Mouse (Mus musculus): ENCODE results near the gene Apoa1. TPM values are rescaled to one million over a fixed set of nuclear protein-coding genes. Genes with fewer than 3 reads are reported as not detected.

Gene Apoa1
- polyA plus RNA-seq, 1 experiment from 2014 or later, result 597 TPM

- Histone ChIP-seq H3K4me3 (replicated peaks) (no peak within 1 kb of the TSS), H3K27ac (no peak within 1 kb of the TSS), H3K9me3 (no peaks in the 10 kb centered on the region), H3K9ac (no peak within 1 kb of the TSS), H3K4me1 (peaks cover 9% of the 10 kb centered on the region; the same call in 1 of the 2 replicates), H3K27me3 (replicated peaks) (no peaks in the 10 kb centered on the region), H3K4me2 (no peak within 1 kb of the TSS), H3K36me3 (no peaks in the 10 kb centered on the region)
- 56% methylated on average over 7 of the region's 7 CpGs for WGBS
- no peak for ATAC-seq (ENCODE audit: insufficient read depth, low FRiP score, low read depth)
These were observed 12.3 kb downstream of the Apoa1 start, which contains the start of gene Apoa4 for GRCm38 (mm10) chr9:46240526-46241153. Gene Apoa4, plus strand, starts transcription at chr9:46240696.

DNA sequence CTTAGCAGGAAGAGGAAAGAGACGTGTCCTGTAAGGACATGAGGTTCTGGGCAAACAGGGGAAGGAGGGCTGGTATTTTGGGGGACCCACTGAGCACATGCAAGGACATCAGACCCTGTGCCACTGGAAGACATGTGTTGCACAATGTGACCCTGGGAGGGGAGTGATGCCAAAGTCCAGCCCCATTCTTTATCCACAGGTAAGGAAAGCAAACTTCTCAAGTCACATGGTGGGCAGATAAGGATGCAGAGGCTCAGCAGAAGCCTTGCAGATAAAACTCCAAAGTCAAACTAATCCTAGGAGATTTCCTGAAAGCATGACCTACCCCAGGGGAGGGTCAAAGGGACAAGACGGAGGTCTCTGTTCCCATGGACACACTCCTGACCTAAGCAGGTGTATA is 13.4 kb downstream of the Apoa1 start:
- peak; percentile 65 for ATAC-seq (ENCODE audit: insufficient read depth, low FRiP score, low read depth)
- 64% methylated on average over 2 of the region's 2 CpGs for WGBS
- Histone ChIP-seq H3K9ac (no peak overlapping the region), H3K27ac (no peak overlapping the region), H3K4me2 (no peak overlapping the region), H3K36me3 (no peaks in the 10 kb centered on the region), H3K27me3 (replicated peaks) (no peaks in the 10 kb centered on the region), H3K4me1 (peaks cover 9% of the 10 kb centered on the region; the same call in 1 of the 2 replicates), H3K4me3 (replicated peaks) (no peak overlapping the region), H3K9me3 (no peaks in the 10 kb centered on the region)

GRCm38 (mm10) chr9:46243122-46243521 is 14.7 kb downstream of the Apoa1 start:
- WGBS, result 70% methylated on average over 4 of the region's 4 CpGs

GRCm38 (mm10) chr9:46243584-46243983 is 15.2 kb downstream of the Apoa1 start:
- Histone ChIP-seq H3K4me1 (peaks cover 9% of the 10 kb centered on the region; the same call in 1 of the 2 replicates), H3K4me3 (replicated peaks) (no peak overlapping the region), H3K9ac (no peak overlapping the region), H3K36me3 (no peaks in the 10 kb centered on the region), H3K9me3 (no peaks in the 10 kb centered on the region), H3K27ac (no peak overlapping the region), H3K27me3 (replicated peaks) (no peaks in the 10 kb centered on the region), H3K4me2 (no peak overlapping the region)
- ATAC-seq (ENCODE audit: insufficient read depth, low FRiP score, low read depth), result no peak
- WGBS, result 54% methylated on average over 8 of the region's 8 CpGs

More at GRCm38 (mm10) chr9:46243122-46243521, 14.7 kb downstream of the Apoa1 start:
- Histone ChIP-seq H3K4me1 (peaks cover 9% of the 10 kb centered on the region; the same call in 1 of the 2 replicates), H3K4me3 (replicated peaks) (no peak overlapping the region), H3K4me2 (no peak overlapping the region), H3K9me3 (no peaks in the 10 kb centered on the region), H3K27me3 (replicated peaks) (no peaks in the 10 kb centered on the region), H3K36me3 (no peaks in the 10 kb centered on the region), H3K27ac (no peak overlapping the region), H3K9ac (no peak overlapping the region)
- no peak for ATAC-seq (ENCODE audit: insufficient read depth, low FRiP score, low read depth)

DNA sequence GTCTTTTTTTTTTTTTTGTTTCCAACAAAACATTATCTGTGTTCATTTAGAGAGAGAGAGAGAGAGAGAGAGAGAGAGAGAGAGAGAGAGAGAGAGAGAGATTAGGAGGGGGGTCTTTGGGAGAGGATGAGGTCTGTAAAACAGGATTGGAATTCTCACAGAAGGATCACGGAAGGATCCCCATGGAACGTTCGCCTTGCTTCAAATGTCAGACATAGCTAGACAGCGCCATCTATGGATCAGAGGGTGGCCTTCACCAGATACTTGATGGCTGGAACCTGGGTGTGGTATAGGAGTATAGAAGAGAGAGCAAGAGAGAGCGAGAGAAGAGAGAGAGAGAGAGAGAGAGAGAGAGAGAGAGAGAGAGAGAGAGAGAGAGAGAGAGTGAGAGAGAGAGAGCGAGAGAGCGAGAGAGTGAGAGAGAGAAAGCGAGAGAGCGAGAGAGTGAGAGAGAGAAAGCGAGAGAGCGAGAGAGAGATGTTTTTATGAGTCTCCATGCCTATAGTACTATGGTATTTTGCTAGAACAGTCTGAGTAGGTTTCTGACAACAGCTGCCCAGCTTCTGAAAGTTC is 18.5 kb downstream of the Apoa1 start:
- H3K4me1 ChIP-seq, result peaks cover 9% of the 10 kb centered on the region; the same call in 1 of the 2 replicates
- H3K4me2 ChIP-seq, result no peak overlapping the region
- 21% methylated on average over 11 of the region's 11 CpGs for WGBS
- no peaks in the 10 kb centered on the region for H3K9me3 ChIP-seq
- no peak overlapping the region for H3K4me3 ChIP-seq (replicated peaks)
- H3K36me3 ChIP-seq, result no peaks in the 10 kb centered on the region
- no peak overlapping the region for H3K9ac ChIP-seq
- no peak overlapping the region for H3K27ac ChIP-seq
- ATAC-seq (ENCODE audit: insufficient read depth, low FRiP score, low read depth), result peak; percentile 62; the same call in 1 of the 2 replicates
- H3K27me3 ChIP-seq (replicated peaks), result no peaks in the 10 kb centered on the region

DNA sequence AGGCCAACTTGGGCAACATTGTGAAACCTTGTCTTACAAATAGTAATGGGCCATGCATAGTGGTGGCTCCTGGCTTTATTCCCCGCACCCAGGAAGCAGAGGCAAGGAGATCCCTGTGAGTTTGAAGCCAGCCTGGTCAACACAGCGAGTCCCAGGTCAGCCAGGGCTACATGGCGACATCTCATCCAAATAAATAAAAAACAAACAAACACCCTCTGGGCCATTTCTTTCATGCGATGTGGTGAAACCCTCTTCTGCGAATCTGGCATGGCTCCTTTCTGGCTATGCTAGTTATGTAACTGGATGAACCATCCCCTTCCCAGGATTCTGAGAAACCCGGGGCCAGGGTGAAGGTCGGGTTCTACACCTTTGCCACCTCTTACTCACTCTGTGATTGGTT is 27.8 kb downstream of the Apoa1 start:
- no peaks in the 10 kb centered on the region for H3K27me3 ChIP-seq (replicated peaks)
- H3K9ac ChIP-seq, result no peak overlapping the region
- 88% methylated on average over 7 of the region's 7 CpGs for WGBS
- H3K27ac ChIP-seq, result no peak overlapping the region
- no peak overlapping the region for H3K4me3 ChIP-seq (replicated peaks)
- ATAC-seq (ENCODE audit: insufficient read depth, low FRiP score, low read depth), result no peak
- H3K9me3 ChIP-seq, result no peaks in the 10 kb centered on the region
- no peaks in the 10 kb centered on the region for H3K4me1 ChIP-seq
- H3K36me3 ChIP-seq, result no peaks in the 10 kb centered on the region
- H3K4me2 ChIP-seq, result no peak overlapping the region

GRCm38 (mm10) chr9:46256658-46257385 is 28.4 kb downstream of the Apoa1 start:
- WGBS, result 78% methylated on average over 10 of the region's 10 CpGs
- Histone ChIP-seq H3K4me3 (replicated peaks) (no peak overlapping the region), H3K36me3 (no peaks in the 10 kb centered on the region), H3K9me3 (no peaks in the 10 kb centered on the region), H3K4me1 (no peaks in the 10 kb centered on the region), H3K27me3 (replicated peaks) (no peaks in the 10 kb centered on the region), H3K4me2 (no peak overlapping the region), H3K9ac (no peak overlapping the region), H3K27ac (no peak overlapping the region)
- no peak for ATAC-seq (ENCODE audit: insufficient read depth, low FRiP score, low read depth)

DNA sequence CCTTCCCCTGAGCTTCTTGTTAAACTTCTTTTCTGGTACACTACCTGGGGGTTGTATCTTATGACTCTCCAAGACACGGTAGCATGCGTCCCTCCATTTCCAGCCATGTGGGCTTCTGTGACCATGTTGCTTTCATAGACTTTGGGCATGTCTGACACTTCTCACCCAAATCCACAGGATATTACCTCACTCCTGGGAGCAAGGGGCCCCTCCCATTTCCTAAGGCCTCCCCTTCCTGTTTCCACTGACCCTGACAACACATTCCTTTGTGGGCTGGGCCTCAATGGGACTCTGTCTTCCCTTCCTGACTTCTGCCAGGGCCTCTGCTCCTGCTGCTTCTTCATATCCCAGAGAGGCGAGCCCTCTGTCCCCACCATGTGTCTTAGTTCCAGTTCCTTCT is 29.2 kb downstream of the Apoa1 start:
- H3K36me3 ChIP-seq, result no peaks in the 10 kb centered on the region
- no peaks in the 10 kb centered on the region for H3K9me3 ChIP-seq
- H3K9ac ChIP-seq, result no peak overlapping the region
- H3K4me1 ChIP-seq, result no peaks in the 10 kb centered on the region
- no peak for ATAC-seq (ENCODE audit: insufficient read depth, low FRiP score, low read depth)
- H3K4me2 ChIP-seq, result no peak overlapping the region
- WGBS, result 84% methylated on average over 3 of the region's 3 CpGs
- H3K27me3 ChIP-seq (replicated peaks), result no peaks in the 10 kb centered on the region
- H3K27ac ChIP-seq, result no peak overlapping the region
- H3K4me3 ChIP-seq (replicated peaks), result no peak overlapping the region

DNA sequence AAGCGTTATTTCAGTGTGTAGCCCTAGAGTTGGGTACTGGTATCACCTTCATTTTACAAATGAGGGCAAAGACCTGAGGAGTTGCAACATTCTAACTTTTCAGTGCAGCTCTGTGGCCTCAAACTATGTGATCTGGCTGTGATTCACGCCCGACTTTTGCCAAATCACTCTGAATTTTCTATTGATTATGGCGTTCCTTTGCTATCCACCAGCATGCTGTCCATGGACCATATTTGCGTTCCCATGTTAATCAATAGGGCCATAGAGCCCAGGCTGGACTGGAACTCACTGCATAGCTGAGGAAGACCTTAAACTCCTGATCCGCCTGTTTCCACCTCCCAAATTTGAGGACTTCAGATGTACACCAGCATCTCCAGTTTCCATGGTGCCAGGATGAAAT is 30.7 kb downstream of the Apoa1 start:
- Histone ChIP-seq H3K27ac (no peak overlapping the region), H3K4me1 (no peaks in the 10 kb centered on the region), H3K27me3 (replicated peaks) (no peaks in the 10 kb centered on the region), H3K4me3 (replicated peaks) (no peak overlapping the region), H3K9me3 (no peaks in the 10 kb centered on the region), H3K9ac (no peak overlapping the region), H3K36me3 (no peaks in the 10 kb centered on the region), H3K4me2 (no peak overlapping the region)
- ATAC-seq (ENCODE audit: insufficient read depth, low FRiP score, low read depth), result no peak
- 82% methylated on average over 6 of the region's 6 CpGs for WGBS

- H3K27me3 ChIP-seq (replicated peaks), result no peaks in the 10 kb centered on the region
- H3K36me3 ChIP-seq, result no peaks in the 10 kb centered on the region
- H3K4me3 ChIP-seq (replicated peaks), result no peak overlapping the region
- H3K9me3 ChIP-seq, result no peaks in the 10 kb centered on the region
- WGBS, result 81% methylated on average over 7 of the region's 7 CpGs
- no peak overlapping the region for H3K9ac ChIP-seq
- no peak overlapping the region for H3K4me2 ChIP-seq
- no peak overlapping the region for H3K27ac ChIP-seq
- no peak for ATAC-seq (ENCODE audit: insufficient read depth, low FRiP score, low read depth)
- no peaks in the 10 kb centered on the region for H3K4me1 ChIP-seq
These were observed 32.8 kb downstream of the Apoa1 start for GRCm38 (mm10) chr9:46261131-46261530.

GRCm38 (mm10) chr9:46268343-46268873 is 40.0 kb downstream of the Apoa1 start, which contains the start of gene Apoa5:
Gene Apoa5, plus strand, starts transcription at chr9:46268633.
- WGBS, result 41% methylated on average over 7 of the region's 7 CpGs
- Histone ChIP-seq H3K4me1 (0 out of 2 replicates have a peak, but pooled peaks cover under 1% of the 10 kb centered on the region), H3K4me3 (replicated peaks) (no peak within 1 kb of the TSS), H3K4me2 (no peak within 1 kb of the TSS), H3K36me3 (no peaks in the 10 kb centered on the region), H3K9ac (no peak within 1 kb of the TSS), H3K9me3 (no peaks in the 10 kb centered on the region), H3K27me3 (replicated peaks) (peaks cover 16% of the 10 kb centered on the region; the same call in 1 of the 2 replicates), H3K27ac (no peak within 1 kb of the TSS)
- ATAC-seq (ENCODE audit: insufficient read depth, low FRiP score, low read depth), result no peak

DNA sequence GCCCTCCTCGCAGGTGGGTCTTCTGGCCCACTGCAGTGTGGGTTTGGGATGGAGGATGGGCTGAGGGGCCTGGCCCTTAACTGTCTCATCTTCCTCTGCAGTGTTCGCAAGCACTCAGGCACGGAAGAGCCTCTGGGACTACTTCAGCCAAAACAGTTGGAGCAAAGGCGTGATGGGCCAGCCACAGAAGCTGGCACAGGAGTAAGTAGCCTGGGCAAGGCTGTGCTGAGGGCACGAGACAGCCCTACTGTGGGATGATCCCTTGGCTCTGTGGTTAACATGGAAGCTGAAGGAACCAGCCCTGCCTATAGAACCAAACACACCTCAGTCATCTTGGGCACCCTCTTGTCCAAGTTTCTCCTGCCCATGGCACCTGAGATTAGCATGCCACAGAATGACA is 40.7 kb downstream of the Apoa1 start:
- H3K9ac ChIP-seq, result no peak overlapping the region
- no peak overlapping the region for H3K27ac ChIP-seq
- H3K9me3 ChIP-seq, result no peaks in the 10 kb centered on the region
- H3K4me2 ChIP-seq, result no peak overlapping the region
- WGBS, result 90% methylated on average over 5 of the region's 5 CpGs
- peaks cover 7% of the 10 kb centered on the region for H3K4me1 ChIP-seq
- H3K27me3 ChIP-seq (replicated peaks), result peaks cover 16% of the 10 kb centered on the region; the same call in 1 of the 2 replicates
- no peaks in the 10 kb centered on the region for H3K36me3 ChIP-seq
- no peak for ATAC-seq (ENCODE audit: insufficient read depth, low FRiP score, low read depth)
- no peak overlapping the region for H3K4me3 ChIP-seq (replicated peaks)
